Mouse (Mus musculus) hindbrain, postnatal 0 days (tissue): ENCODE data around the gene Pparg. TPM values are rescaled to one million over a fixed set of nuclear protein-coding genes. Genes with fewer than 3 reads are reported as not detected.

Experiments
- ATAC-seq: fragments of 200-750 bp; cut with Nextera tagmentation; 2 replicates; pipeline ENCODE4 v1.8.0; 2017; ENCODE audit warnings: mild to moderate bottlenecking, moderate TSS enrichment, moderate library complexity
- DNase-seq: peaks from one replicate; pipeline ENCODE4 v3.0.0-alpha.2; 2015; ENCODE audit warnings: low spot score
- H3K27ac ChIP-seq: fragments of 300-500 bp; sonication (generic); 2 replicates; pipeline ENCODE4 v1.5.1; 2014; ENCODE audit warnings: mild to moderate bottlenecking
- H3K27me3 ChIP-seq: fragments of 300-500 bp; sonication (generic); 2 replicates; pipeline ENCODE4 v1.6.1; 2014; ENCODE audit warnings: low read length, mixed read lengths; ENCODE audit not compliant: insufficient read depth
- H3K36me3 ChIP-seq: fragments of 300-500 bp; sonication (generic); 2 replicates; pipeline ENCODE4 v1.6.1; 2014; ENCODE audit warnings: low read length, mixed read lengths; ENCODE audit not compliant: insufficient read depth
- H3K4me1 ChIP-seq: fragments of 300-500 bp; sonication (generic); 2 replicates; pipeline ENCODE4 v1.6.1; 2014; ENCODE audit warnings: antibody characterized with exemption, low read length, mixed read lengths; ENCODE audit not compliant: insufficient read depth
- H3K4me2 ChIP-seq: fragments of 300-500 bp; sonication (generic); 2 replicates; pipeline ENCODE4 v1.6.1; 2014; ENCODE audit warnings: low read depth, mild to moderate bottlenecking, low read length, moderate library complexity, mixed read lengths
- H3K4me3 ChIP-seq: fragments of 300-500 bp; sonication (generic); 2 replicates; pipeline ENCODE4 v1.5.1; 2014; ENCODE audit warnings: low read length
- H3K9ac ChIP-seq: fragments of 300-500 bp; sonication (generic); replicated peaks from 2 replicates; pipeline ENCODE4 v1.6.1; 2014; ENCODE audit warnings: mild to moderate bottlenecking, low read length, moderate library complexity, mixed read lengths
- H3K9me3 ChIP-seq: fragments of 300-500 bp; sonication (generic); 2 replicates; pipeline ENCODE4 v1.6.1; 2016; ENCODE audit warnings: low read length, mixed read lengths
- CTCF ChIP-seq: IDR thresholded peaks from 2 replicates; pipeline ENCODE4 v1.5.1; 2016; ENCODE audit warnings: antibody characterized with exemption, control low read depth, low read depth
- WGBS: fragments of 180-500 bp; shearing (Covaris S2); extraction: QIAGEN DNeasy Blood & Tissue Kit; methylation state at CpG from one replicate; pipeline ENCODE4 v1.1.7; 2014; 5-methylcytosine and 5-hydroxymethylcytosine counted together
- polyA plus RNA-seq: library from polyadenylated mRNA; unstranded; fragments of >200 nt; fragmentation: Nextera tagmentation; extraction: Ambion mirVana; gene quantifications from 2 replicates; pipeline ENCODE4 v1.2.1, GENCODE M21; 2015
- total RNA-seq: library from RNA; depleted of rRNA; stranded (reverse); fragments of >200 nt; gene quantifications from 2 replicates; pipeline ENCODE4 v1.2.3, GENCODE M21; 2014

The Pparg gene
- total and polyA plus RNA-seq, 2 experiments from 2014 or later: 0.26 to 0.46 TPM

DNA sequence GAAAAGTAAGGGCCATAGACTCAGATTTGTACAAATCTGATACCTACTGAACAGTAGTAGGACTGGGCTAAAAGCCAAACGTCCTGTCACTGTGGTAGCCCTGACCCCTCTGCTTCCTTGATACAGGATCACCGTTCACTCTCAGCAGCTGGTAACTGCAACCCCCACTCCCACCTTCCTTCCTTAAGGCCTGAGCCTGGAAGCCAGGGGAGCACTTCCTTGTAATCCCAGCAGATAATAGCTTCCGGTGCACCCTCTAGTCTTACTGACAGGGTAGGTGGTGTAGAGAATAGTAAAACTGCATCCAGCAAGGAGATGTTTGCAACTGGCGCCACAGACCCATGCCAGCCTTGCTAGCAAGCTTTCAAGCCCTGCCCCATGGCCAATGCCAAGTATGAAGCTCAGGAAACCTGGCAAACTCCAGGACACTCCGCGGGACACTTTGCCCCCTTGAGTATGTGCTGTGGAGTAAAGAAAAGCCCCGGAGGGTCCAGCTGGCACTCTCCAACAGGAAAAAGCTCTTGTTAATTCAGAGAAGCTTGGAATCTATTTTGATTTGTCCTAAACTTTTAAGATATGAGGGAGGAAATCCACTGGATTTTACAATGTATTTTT, 116.4 kb downstream of the Pparg start:
- no peak for ATAC-seq
- TF ChIP-seq CTCF: no peak

DNA sequence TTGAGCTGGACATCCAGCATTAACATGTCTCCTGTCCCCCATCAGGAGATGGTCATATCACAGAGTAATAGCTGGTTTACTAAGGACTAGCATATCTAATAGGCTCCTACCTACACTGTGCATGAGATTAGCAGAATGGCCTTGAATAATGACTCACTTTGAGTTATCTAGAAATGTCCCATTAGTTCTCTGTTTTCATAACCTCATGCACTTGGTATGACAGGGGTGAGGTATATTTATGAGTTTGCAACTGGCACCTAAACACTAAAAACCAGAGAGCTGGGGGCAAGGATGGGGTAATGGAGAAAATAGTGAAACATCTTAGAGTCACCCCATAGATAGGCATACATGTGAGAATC, 119.2 kb downstream of the Pparg start:
- no peak for ATAC-seq
- H3K9ac ChIP-seq: no peak overlapping the region
- no peaks in the 10 kb centered on the region for H3K27me3 ChIP-seq
- no peaks in the 10 kb centered on the region for H3K9me3 ChIP-seq
- H3K4me2 ChIP-seq: no peak overlapping the region
- H3K4me1 ChIP-seq: peaks cover 4% of the 10 kb centered on the region
- no peak for TF ChIP-seq CTCF
- H3K27ac ChIP-seq: no peak overlapping the region
- DNase-seq: no peak
- H3K4me3 ChIP-seq: no peak overlapping the region
- no peaks in the 10 kb centered on the region for H3K36me3 ChIP-seq

More for the DNA sequence above, 116.4 kb downstream of the Pparg start:
- no peak overlapping the region for H3K4me2 ChIP-seq
- H3K9ac ChIP-seq: no peak overlapping the region
- H3K4me1 ChIP-seq: peaks cover 4% of the 10 kb centered on the region
- no peak overlapping the region for H3K4me3 ChIP-seq
- 41% methylated on average over 7 of the region's 7 CpGs for WGBS
- H3K36me3 ChIP-seq: no peaks in the 10 kb centered on the region
- H3K27me3 ChIP-seq: no peaks in the 10 kb centered on the region
- peak; percentile 50 for DNase-seq
- H3K27ac ChIP-seq: peak overlapping the region; percentile 26; the same call in 1 of the 2 replicates
- H3K9me3 ChIP-seq: no peaks in the 10 kb centered on the region

DNA sequence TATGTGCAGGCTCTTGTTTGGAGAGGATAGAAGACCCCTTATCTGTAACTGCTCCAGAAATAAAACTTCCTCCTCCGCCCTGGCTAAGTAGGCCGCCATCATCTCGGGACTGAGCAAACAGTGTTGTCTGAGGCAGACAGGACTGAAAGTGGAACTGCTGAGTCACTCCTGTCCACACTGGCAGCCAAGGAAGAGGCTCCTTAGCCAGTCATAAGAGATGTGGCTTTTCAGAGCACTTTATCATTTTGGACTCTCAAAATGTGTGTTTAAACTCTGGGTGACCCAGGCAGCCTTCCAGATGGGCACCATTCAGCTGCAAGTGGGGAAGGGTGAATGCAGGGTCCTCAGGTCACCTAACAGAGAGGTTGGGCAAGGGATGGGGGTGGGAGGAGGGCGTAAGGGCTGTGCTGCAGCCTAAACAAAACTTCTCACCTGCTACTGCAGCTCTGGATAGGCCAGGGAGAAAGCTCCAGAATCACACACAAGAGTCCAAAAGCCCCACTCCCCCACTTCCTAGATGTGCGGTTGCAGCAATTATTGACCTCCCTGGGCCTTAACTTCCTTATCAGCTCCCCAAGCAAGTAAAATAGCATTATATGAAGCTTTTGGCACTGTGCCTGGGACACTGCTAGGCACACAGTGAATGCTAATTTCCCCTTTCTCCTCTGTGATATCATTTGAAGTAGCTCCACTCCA, 119.7 kb downstream of the Pparg start:
- WGBS: 60% methylated on average over 5 of the region's 5 CpGs
- Histone ChIP-seq H3K4me2 (no peak overlapping the region), H3K36me3 (no peaks in the 10 kb centered on the region), H3K27ac (no peak overlapping the region), H3K9me3 (no peaks in the 10 kb centered on the region), H3K27me3 (no peaks in the 10 kb centered on the region), H3K4me3 (no peak overlapping the region), H3K4me1 (peaks cover 4% of the 10 kb centered on the region), H3K9ac (no peak overlapping the region)
- DNase-seq (no peak), ATAC-seq (no peak)
- no peak for TF ChIP-seq CTCF

DNA sequence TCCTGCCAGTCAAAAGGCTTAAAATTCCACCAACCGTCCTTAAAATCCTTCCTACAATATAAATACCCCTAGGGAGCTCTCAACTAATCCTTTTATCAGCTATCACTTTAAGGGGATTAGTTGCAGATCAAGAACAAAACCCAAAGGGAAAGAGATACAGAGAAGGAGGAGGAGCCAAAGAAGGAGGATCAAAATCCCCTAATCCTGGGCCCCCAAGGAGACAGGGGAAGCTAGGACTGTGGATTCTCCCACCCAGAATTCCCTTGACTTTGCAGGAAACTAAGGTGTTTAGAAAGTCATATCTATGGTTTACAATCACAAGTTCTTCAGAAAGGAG, 120.2 kb downstream of the Pparg start:
- WGBS: 16% methylated on average over 1 of the region's 1 CpGs
- H3K9me3 ChIP-seq: no peaks in the 10 kb centered on the region
- H3K4me1 ChIP-seq: peaks cover 4% of the 10 kb centered on the region
- no peak overlapping the region for H3K27ac ChIP-seq
- H3K36me3 ChIP-seq: no peaks in the 10 kb centered on the region
- ATAC-seq: no peak
- no peak overlapping the region for H3K9ac ChIP-seq
- DNase-seq: no peak
- no peak overlapping the region for H3K4me3 ChIP-seq
- TF ChIP-seq CTCF: no peak
- no peak overlapping the region for H3K4me2 ChIP-seq
- no peaks in the 10 kb centered on the region for H3K27me3 ChIP-seq

GRCm38 (mm10) chr6:115481603-115482002, 120.9 kb downstream of the Pparg start:
- Histone ChIP-seq H3K36me3 (no peaks in the 10 kb centered on the region), H3K27ac (no peak overlapping the region), H3K4me1 (peaks cover 4% of the 10 kb centered on the region), H3K4me3 (no peak overlapping the region), H3K9ac (no peak overlapping the region), H3K9me3 (no peaks in the 10 kb centered on the region), H3K27me3 (no peaks in the 10 kb centered on the region), H3K4me2 (no peak overlapping the region)
- no peak for TF ChIP-seq CTCF
- DNase-seq: no peak
- 50% methylated on average over 3 of the region's 3 CpGs for WGBS
- no peak for ATAC-seq

GRCm38 (mm10) chr6:115485635-115486034, 124.9 kb downstream of the Pparg start:
- no peak for DNase-seq
- Histone ChIP-seq H3K27ac (no peak overlapping the region), H3K4me1 (no peaks in the 10 kb centered on the region; the same call in 1 of the 2 replicates), H3K27me3 (no peaks in the 10 kb centered on the region), H3K9me3 (no peaks in the 10 kb centered on the region), H3K4me3 (no peak overlapping the region), H3K4me2 (no peak overlapping the region), H3K9ac (no peak overlapping the region), H3K36me3 (no peaks in the 10 kb centered on the region)
- 73% methylated on average over 6 of the region's 6 CpGs for WGBS
- no peak for ATAC-seq
- TF ChIP-seq CTCF: no peak

DNA sequence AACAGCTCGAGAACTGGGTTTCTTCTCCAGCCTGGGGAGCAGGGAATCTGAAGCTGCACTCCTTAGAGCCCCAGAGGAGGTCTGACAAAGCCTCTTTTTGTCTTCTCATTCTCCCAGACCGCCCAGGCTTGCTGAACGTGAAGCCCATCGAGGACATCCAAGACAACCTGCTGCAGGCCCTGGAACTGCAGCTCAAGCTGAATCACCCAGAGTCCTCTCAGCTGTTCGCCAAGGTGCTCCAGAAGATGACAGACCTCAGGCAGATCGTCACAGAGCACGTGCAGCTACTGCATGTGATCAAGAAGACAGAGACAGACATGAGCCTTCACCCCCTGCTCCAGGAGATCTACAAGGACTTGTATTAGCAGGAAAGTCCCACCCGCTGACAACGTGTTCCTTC, 129.1 kb downstream of the Pparg start:
- WGBS: 69% methylated on average over 9 of the region's 9 CpGs
- Histone ChIP-seq H3K9ac (no peak overlapping the region), H3K27me3 (no peaks in the 10 kb centered on the region)

More for the DNA sequence above, 129.1 kb downstream of the Pparg start:
- H3K36me3 ChIP-seq: no peaks in the 10 kb centered on the region
- no peak for ATAC-seq
- H3K27ac ChIP-seq: no peak overlapping the region
- H3K4me3 ChIP-seq: no peak overlapping the region
- H3K4me1 ChIP-seq: no peaks in the 10 kb centered on the region
- H3K9me3 ChIP-seq: no peaks in the 10 kb centered on the region
- no peak overlapping the region for H3K4me2 ChIP-seq
- TF ChIP-seq CTCF: no peak
- DNase-seq: no peak
